Mouse (Mus musculus) urinary bladder, adult 2 months (tissue): Measurements from ENCODE around the gene Unc93a. TPM values are rescaled to one million over a fixed set of nuclear protein-coding genes. Genes with fewer than 3 reads are reported as not detected.
"Not testable (repeated sequence)": the region's sequence is repeated elsewhere in the genome, so short reads cannot be mapped to it uniquely, and the experiment has no call there.

ENCODE experiments used
- DNase-seq: peaks from one replicate; pipeline ENCODE4 v3.0.0; 2022; ENCODE audit warnings: low spot score
- polyA plus RNA-seq: library from polyadenylated mRNA; depleted of rRNA; stranded (reverse); fragments of >200 nt; gene quantifications from 2 replicates; pipeline ENCODE4 v1.2.3, GENCODE M21; 2012; rRNA removed

The Unc93a gene
- polyA plus RNA-seq, 1 experiment, result not detected

GRCm38 (mm10) chr17:13069227-13069626 is 62.4 kb downstream of the Unc93a start:
- not testable (repeated sequence) for DNase-seq

DNA sequence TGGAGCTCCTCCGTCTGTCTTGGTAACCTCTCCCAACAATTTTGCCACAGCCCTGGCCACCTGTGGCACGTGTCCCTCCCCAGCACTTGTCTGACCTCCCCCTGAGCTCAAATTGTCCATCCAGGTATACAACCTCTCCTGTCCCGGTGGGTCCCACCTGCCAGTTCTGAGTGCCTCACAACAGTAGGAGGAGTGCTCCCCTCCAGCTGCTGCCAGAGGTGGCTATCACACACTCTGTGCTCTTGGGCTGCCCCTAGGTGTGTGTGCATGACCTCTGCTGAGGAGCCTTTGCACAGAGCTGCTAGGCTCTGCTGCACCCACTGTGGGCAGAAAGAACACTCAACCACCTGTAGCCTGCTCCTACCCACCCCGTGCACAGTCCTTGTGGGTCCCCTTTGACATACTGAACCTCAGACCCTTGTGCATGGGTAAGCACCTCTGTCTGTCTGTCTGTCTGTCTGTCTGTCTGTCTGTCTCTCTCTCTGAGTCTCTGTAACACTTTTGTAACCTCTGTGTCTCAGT is 63.7 kb downstream of the Unc93a start:
- not testable (repeated sequence) for DNase-seq

DNA sequence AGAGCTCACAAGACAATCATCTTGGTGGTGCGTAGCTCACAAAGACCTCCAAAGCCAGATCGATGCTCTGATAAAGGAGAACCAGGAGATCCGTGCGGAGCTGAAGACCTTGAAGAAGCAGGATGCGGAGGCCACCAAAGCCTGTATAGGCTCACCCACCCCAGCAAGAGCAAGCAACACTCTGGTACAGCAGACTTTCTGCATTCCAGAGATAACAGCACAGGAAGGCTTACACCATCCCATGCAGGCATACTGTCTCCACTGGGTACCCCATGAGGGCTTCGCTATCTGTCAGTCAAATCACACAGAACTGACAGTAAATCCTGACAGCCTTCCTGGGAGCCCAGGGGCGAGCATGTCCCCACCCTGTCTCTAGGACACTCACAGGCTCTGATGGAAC is 68.7 kb downstream of the Unc93a start:
- not testable (repeated sequence) for DNase-seq

- not testable (repeated sequence) for DNase-seq
These were observed 70.8 kb downstream of the Unc93a start, which contains the start of gene Tcp10b for GRCm38 (mm10) chr17:13060804-13061203. TSS of gene Tcp10b (plus strand) at chr17:13061104.

Other genes with a start within 250 kb of the Unc93a start
- gene Pnldc1, start 221.6 kb downstream of the Unc93a start, polyA plus RNA-seq, result 0.60 and 1.3 TPM in 2 replicates
- 152 and 176 TPM in 2 replicates for gene Tcp1, start 216.1 kb downstream of the Unc93a start, polyA plus RNA-seq
- gene Mrpl18, start 215.5 kb downstream of the Unc93a start, polyA plus RNA-seq, result 57.0 and 59.1 TPM in 2 replicates
- 0.37 and 0.41 TPM in 2 replicates for gene Acat3, start 191.2 kb downstream of the Unc93a start, polyA plus RNA-seq
- 19.6 and 24.7 TPM in 2 replicates for gene Acat2, start 171.1 kb downstream of the Unc93a start, polyA plus RNA-seq
- 48.5 and 53.5 TPM in 2 replicates for gene Wtap, start 137.6 kb downstream of the Unc93a start, polyA plus RNA-seq
- 172 and 204 TPM in 2 replicates for gene Sod2, start 125.0 kb downstream of the Unc93a start, polyA plus RNA-seq
- not detected in 2 replicates for gene Gpr31b, start 79.5 kb downstream of the Unc93a start, polyA plus RNA-seq
- 0.56 and 0.65 TPM in 2 replicates for gene Tcp10b, start 70.7 kb downstream of the Unc93a start, polyA plus RNA-seq
- not detected in 2 replicates for gene Smok2a, start 89.4 kb upstream of the Unc93a start, polyA plus RNA-seq
- gene Smok2b, start 98.4 kb upstream of the Unc93a start, polyA plus RNA-seq, result not detected in 2 replicates
- gene Tcp10c, start 222.8 kb upstream of the Unc93a start, polyA plus RNA-seq, result not detected in 2 replicates